Mouse (Mus musculus) liver, adult (tissue): Measurements from ENCODE around the gene Pgpep1.

ENCODE experiments used
- GATA4 ChIP-seq: IDR thresholded peaks from 2 replicates; pipeline ENCODE4 v1.6.1; 2014; ENCODE audit warnings: mild to moderate bottlenecking, low read length; ENCODE audit not compliant: insufficient replicate concordance

The Pgpep1 gene

DNA sequence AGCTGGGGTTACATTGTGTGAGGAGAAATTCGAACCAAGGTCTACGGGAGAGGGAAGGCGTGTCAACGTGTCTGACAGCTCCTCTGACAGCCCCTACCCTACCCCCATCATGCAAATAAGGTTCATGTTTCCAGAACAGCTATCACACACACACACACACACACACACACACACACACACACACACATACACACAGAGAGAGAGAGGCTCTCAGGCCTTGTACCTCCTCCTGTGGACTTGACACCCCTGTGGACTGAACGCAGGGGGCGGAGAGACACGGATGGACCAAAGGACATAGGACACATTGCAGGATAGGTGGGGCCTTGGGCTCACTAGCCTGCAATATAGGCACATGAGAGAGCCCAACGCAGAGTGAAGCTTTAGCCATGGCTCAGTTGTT is 23.4 kb downstream of the Pgpep1 start:
- no peak for TF ChIP-seq GATA4

DNA sequence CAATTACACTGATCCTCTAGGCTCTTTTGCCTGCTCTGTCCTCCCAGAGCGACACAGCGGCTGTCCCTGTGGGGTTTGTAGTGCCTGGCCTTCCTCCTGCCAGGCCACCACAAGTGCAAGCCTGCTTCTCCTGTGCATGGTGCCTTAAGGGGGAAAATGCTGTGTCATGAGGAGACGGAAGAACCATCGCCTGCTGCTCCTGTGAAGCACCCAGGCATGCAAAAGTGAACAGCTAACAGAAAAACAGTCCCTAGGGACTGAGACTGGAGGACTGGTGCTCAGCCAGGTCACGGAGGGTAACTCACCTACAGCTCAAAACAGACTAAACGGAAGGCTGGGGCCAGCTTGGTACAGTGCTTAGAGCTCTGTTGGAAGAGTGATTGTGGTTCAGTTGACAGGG is 24.7 kb downstream of the Pgpep1 start:
- TF ChIP-seq GATA4: no peak

DNA sequence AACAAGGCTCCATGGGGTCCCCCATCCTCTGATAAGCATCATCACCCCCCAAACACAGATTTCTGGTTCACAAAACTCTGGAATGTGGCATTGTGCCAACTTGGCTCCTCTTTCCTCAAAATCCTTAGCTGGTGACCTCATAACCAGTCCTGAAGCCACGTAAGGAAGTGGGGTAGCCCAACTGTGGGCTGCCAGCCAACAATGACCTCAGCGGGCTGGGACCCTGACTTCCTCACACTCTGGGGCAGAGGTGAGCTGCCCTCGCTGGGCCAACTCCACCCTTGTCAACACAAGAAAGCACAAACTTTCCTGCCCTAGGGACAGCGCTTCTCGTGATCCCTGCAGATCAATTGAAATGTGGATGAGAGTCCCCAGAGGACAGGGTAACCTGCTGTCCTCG is 26.1 kb downstream of the Pgpep1 start:
- TF ChIP-seq GATA4: no peak

DNA sequence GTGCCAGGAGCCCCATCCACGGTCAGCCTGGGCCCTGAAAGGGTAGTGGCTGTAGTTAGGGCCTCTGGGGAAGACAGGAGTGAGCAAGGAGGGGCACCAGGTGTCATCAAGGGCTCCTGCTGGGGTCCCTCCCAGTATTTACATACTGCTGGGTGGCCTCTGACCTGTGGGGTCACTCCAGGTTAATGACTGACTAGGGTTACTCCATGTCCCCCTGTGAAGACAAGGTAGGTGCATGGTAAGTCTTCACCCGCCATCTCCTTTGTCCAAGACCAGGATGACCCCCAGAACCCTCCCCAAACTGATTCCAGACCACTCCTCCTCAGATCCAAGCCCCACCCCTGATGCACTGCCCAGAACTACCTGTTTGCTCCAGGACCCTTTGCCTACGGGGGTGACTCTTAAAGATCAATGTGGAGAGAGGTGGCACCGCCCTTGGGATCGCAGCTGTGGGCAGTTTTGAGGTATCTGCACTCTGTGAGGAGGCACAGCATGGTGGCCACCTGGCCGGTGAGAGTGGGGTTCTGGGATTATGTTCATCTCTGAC is 27.8 kb downstream of the Pgpep1 start, which contains the start of gene Gdf15:
Gene Gdf15, minus strand, starts transcription at position 111 of the 547 bp plus-strand sequence.
- TF ChIP-seq GATA4: no peak

DNA sequence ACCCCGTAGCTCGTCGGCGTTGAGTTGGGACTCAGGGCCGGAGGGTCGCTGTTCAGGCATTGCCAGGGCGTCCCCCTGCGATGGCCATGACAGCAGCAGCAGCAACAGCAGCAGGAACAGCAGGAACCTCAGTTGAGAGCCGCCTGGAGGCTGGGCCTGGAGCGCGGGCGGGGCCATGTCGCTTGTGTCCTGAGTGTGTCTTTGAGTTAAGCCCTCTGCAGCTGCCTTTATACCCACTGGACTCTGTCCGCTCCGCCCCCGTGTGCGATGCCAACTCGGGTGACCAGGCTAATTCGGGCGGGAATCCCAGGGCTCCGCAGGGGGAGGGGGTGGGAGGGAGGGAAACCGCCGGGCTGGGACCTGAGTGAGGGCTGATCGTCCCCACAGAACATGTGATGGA is 28.8 kb downstream of the Pgpep1 start:
- no peak for TF ChIP-seq GATA4

DNA sequence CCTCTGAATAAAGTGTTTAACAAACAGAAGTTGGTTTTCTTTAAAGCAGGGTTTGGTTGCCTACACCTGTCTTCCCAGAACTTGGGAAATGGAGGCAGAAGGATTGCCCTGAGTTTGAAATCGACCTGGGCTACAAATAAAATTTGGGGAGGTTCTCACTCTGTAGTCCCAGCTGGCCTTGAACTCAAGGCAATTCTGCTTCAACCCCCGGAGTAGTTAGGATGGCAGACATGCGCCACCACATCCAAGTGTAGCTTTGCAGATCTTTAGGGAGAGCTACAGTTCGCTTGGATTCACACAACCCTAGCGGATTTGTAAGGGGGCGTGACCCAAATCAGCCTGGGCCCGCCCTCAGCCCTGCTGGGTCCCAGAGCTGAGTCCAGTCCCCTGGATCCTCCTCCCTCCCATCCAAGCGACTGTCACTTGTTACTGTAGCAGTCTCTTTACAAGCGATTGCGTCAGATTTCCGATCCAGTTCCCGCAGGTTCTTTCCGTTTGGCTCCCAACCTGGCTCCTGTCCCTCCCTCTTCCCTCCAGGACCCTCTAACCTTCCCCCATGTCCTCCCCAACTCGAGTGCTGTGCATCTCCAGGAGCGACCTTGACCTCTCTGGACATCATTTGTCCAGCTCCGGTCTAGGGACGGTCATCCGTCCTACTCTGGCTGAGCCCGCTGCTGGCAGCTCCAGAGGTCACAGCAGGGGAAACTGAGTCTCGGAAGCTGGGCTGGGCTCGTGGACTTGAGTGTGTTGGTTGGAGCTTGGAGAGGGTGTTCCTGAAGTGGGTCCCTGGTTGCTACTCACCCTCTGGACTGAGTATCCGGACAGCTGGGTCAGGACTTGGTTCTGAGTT is 29.4 kb downstream of the Pgpep1 start:
- no peak for TF ChIP-seq GATA4

DNA sequence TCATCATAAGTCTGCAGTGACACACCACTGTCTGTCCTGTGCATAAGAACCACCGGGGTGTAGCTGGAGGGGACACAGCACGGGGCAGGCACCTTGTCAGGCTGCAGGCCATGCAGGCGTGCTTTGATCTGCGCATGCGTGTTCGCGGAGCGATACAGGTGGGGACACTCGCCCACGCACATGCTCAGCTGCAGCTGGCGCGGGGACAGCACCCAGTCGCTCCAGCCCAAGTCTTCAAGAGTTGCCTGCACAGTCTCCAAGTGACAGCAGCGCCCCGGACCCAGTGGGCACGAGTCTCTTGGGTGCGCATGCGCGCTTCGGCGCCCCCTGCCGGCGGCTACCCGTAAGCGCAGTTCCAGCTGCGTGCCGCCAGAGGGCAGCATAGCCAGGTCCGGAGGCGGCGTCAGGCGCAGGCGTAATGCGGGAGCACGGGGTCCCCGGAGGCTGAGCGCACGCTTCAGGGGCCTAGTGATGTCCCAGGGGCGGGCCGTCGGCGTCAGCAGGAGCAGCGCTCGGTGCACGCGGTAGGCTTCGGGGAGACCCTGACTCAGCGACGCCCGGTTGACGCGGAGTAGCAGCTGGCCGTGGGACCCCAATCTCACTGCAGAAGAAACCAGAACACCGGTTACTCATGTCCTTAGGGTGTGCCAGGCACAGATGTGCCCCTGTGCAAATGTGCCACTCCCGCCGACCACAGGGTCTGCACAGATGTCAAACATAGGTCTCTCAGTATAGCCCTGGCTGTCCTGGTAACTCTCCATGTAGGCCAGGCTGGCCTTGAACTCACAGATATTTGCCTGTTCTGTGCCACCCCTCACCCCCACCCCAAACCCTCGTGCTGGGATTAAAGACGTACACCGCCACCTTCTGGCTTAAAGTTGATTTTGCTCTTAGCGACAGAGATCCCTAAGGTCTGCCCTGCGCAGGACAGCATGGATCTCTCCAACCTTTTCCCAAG is 30.3 kb downstream of the Pgpep1 start:
- no peak; the same call in 1 of the 2 replicates for TF ChIP-seq GATA4

DNA sequence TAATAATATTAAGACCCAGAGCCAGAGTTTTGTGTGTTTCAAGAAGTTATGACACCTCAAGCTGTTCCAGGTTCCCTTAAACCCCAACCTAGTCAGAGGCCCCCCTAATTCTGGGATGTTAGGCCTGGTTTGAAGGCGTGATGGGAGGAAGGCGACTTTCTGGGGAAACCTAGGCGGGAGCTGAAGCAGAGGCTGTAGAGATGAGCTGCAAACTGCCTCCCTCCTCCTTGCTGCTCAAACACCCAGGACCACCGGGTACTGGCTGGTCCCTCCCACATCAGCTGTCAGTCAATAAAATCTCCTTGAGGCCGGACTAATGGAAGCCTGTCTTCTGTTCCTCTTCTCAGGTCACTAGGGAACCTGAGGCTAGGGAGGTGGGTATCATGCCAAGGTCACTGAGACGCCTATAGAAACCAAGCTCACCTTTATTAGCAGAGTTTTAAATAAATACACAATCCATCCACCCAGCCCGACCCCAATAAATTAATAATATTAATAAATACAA is 31.1 kb downstream of the Pgpep1 start:
- no peak for TF ChIP-seq GATA4

DNA sequence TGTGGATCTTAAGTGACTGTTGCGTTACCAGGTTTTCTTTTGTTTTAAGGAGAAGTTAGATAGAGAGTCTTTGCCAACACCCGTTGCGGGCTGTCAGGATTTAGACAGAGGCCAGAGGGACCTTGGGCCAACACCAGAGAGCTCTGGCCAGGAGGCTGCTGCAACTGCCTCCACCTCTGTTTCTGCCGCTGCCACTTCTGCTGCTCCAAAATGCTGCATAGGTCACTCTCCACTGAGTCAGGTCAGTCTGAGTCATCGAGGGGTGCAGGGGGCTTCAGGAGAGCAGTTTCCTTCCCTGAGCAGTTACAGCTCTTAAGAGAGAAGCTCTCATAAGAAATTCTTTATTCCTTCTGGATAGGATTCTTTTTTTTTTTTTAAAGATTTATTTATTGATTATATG is 33.1 kb downstream of the Pgpep1 start:
- no peak for TF ChIP-seq GATA4

DNA sequence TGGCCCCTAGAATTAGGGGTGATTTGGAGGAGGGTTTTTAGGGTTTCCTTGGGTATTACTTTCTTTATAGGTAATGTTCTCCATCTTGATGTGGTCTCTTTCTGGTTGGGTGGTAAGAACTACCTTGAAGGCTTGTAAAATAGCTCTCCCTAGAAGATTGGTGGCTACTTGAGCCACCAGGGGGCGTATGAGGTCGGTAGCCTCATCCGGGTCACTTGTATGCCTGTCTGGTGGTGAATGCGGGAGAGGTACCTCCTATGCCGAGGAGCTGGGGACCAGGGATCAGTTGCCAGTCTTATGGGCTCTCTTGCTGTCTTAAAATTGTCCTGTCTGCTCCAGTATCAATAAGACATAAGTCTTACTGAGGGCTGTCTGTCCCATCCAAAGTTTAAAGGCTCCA is 35.1 kb downstream of the Pgpep1 start:
- no peak for TF ChIP-seq GATA4

DNA sequence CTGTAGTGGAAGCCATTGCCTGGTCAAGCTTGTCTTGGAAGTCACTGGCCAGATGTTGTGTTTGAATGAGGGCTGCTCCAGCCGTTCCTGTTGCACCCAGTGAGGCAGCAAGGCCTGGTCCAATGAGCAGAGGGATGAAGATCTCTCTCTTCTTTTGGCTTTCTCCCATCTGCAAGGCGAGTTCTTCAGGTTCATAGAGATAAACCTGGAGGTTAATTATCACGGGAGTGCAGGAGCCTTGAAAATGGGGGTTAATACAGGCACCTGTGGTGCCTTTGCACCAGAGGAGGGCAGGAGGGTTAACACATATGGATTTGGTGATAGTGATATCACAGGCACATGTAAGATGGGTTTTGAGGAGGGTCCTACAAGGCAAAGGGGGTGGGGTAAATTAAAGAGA is 38.0 kb downstream of the Pgpep1 start:
- TF ChIP-seq GATA4: no peak

DNA sequence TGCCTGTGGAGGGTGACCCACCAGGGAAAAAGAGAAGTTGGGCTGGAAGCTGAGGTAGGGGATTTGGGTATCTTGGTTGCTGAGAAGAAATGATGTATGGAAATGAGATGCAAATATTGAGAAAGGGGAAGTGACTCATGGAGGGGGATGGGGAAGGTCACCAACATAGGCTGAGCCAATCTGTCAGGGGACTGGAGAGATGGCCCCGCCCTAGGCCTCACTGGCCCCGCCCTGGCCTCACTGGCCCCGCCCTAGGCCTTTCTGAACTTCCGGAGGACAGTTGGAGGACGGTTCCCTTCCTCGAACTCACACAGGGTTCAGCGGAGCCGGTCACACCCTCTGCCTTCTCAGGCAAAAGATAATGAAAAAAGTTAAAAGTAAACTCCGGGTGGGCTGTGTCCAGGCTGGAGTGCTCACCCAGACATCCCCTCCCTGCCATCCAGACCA is 41.3 kb downstream of the Pgpep1 start:
- TF ChIP-seq GATA4: no peak

DNA sequence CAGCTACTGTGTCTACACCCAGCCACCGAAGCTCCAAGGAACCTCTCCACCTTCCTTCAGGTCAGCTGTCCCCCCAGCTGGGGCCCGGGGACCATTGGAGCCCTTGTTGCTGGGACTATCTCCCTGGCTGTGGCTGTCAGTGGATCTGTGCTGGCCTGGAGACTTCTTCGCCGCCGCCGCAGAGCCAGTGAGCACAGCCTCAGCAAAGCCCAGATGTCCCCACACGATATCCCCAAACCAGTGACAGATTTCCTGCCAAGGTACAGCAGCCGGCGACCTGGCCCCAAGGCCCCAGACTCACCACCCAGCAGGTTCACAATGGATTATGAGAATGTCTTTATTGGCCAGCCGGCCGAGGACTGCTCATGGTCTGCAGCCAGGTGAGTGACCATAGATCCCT is 42.2 kb downstream of the Pgpep1 start:
- TF ChIP-seq GATA4: no peak

DNA sequence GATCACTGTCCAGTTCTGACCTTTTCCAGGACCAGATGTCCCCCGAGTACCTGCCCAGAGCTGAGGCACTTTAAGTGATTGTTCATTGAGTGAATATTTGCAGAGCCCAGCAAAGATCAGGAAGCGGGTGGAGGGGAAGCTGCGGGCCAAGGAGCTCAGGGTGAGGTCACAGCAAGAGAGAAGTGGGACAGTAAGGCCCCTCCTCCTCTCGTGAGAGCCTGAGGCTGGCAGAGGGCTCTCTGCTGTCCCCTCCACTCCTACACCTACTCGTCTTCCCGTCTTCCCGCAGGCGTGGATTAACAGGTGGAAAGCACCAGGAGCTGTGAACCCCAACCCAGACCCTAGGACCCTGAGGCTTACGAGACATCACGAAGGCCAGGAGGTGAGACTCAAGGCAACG is 43.5 kb downstream of the Pgpep1 start:
- TF ChIP-seq GATA4: no peak

DNA sequence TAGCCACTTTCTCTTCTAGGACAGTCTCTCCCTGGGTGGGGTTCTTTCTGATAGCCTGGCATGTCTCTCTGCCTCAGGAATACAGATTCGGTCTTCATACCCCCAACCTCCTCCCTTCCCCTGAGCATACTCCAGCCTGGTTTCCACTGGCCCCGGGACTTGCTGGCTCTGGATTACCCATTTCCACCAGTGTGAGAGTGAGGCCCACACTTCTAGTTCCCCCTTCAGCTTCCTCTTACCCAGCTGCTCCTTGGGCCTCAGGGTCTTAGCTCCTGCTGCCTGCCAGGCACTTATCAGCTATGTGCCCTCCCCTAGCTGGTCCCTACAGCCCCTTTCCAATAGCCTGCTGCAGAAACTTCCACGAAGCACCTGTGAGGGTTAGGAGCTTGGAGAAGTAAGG is 44.3 kb downstream of the Pgpep1 start, which contains the start of gene Lrrc25:
Gene Lrrc25, plus strand, starts transcription at position 262 of the 400 bp plus-strand sequence.
- no peak for TF ChIP-seq GATA4
